Mouse (Mus musculus): ENCODE data around the gene Mmp10. TPM values are rescaled to one million over a fixed set of nuclear protein-coding genes. Genes with fewer than 3 reads are reported as not detected.

Gene Mmp10
- total RNA-seq (2023) = not detected

DNA sequence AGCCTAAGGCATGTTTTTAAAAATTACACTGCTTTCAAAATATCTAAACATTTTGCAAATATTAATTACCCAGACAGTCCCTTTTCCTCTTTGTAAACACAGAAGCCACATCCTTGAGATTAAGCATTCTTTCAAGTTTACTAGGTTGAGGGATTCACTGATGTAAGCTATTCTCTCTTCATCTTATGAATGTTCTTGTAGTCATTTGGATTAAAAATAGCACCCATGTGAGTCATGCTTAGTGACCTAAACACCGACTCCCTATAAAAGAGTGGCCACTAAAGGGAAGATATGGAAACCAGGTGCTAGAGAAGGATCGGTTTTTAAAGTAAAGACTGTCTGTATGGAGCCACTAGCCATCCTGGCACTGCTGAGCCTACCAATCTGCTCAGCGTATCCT is at the start of gene Mmp10:
TSS of gene Mmp10 (plus strand) at position 302 of the 400 bp plus-strand sequence.

DNA sequence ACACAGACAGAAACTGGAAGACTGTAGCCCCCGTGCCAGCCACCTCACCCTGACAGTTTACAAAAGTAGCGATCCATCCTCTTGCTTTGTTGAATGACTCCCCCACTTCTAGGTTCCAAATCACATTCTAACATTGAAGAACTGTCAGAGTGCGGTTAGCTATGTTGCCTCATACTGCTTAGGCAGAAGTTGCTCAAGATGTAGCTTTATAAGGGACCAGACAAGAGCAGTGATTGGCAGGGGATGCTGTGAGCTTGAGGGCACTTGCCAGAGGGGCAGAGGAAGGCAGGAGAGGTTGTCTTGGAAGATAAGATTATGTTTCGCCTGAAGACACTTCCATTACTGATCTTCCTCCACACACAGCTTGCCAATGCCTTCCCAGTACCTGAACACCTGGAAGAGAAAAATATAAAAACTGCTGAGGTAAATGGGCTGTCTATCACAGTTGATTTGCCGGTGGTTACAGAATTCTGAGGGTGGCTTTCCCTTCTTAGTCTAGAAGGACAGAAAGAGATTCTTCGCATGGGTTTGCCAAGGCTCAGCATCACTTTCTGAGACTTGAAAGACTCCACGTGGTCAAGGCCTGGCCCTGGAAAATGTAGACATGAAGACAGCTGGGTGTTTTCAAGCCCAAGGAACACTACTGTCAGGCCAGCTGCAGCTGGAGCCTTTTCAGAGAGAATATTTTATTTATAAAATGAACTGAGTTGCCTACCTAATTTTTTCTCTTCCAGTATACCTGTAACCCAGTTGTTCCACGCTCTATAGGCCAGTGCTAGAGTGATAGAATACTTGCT is 56.3 kb downstream of the Mmp10 start, which contains the start of gene Mmp8:
TSS of gene Mmp8 (plus strand) at position 236 of the 797 bp plus-strand sequence.

Other genes starting within 250 kb of the Mmp10 start
- gene Mmp13, start 229.8 kb upstream of the Mmp10 start, total RNA-seq (2023) = under 1 TPM; 0.24 to 0.47 TPM
- gene Mmp12, start 158.0 kb upstream of the Mmp10 start, total RNA-seq (2023) = 10 to 100 TPM; 23.0 to 44.1 TPM
- not detected for gene Mmp1b, start 114.3 kb upstream of the Mmp10 start, total RNA-seq (2023)
- not detected for gene Mmp3, start 56.5 kb upstream of the Mmp10 start, total RNA-seq (2023)
- 10 to 100 TPM; 28.1 to 44.2 TPM for gene Mmp8, start 56.1 kb downstream of the Mmp10 start, total RNA-seq (2023)
- under 1 TPM; 0.55 to 0.79 TPM for gene Mmp27, start 69.0 kb downstream of the Mmp10 start, total RNA-seq (2023)
- gene Mmp20, start 125.9 kb downstream of the Mmp10 start, total RNA-seq (2023) = not detected
- not detected for gene Mmp7, start 189.7 kb downstream of the Mmp10 start, total RNA-seq (2023)